In the genomic region with DNA sequence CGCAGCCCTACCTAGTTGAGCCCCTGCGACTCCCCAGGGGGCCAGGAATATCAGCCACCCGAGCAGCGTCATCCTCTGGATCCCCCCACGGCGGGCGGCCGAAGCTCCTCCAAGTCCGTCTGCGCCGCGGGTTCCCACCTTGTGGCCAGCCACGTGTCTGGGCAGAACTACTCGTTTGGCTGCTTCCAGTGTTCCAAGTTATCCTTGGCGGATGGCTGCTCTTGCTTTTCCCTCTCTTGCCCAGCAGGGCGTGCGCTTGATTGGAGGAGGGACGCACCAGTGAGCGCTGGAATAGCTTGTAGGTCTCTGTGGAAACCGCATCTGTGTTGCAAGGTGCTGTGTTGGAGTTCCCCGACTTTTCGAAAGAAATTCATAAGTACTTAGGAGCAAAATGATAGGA, we compare ENCODE assay signal across 7 mouse cellular contexts. TPM values are rescaled to one million over a fixed set of nuclear protein-coding genes. Genes with fewer than 3 reads are reported as not detected.
A peak's percentile ranks its signal among the peaks of the same experiment; 100 is the strongest.
DNase-seq lines count a peak whose midpoint lies in the region; ATAC-seq lines count a peak whose summit lies in the region.

A gene (minus strand): TSS at position 279 of the 400 bp plus-strand sequence.

- intact Hi-C loops in gastrocnemius, postnatal 14 days (cut with DNase I; ENCODE audit: low total_unique reads), result no loop called here

- peak; percentile 92 for ATAC-seq in activated CD4-positive, CD25-positive, alpha-beta regulatory T cell, adult 4 months
- peak; percentile 80 for ATAC-seq in megakaryocyte, adult 5-6 weeks (ENCODE audit: poor library complexity, severe bottlenecking)

- peak; percentile 93 for DNase-seq in embryo, embryonic 10 days (ENCODE audit: low spot score)
- peak; percentile 81 for DNase-seq in gastrocnemius, postnatal 14 days
- DNase-seq in hindlimb bud, embryonic 11.5 days (ENCODE audit: extremely low spot score, low read depth, low spot score), result peak; percentile 50
- peak; percentile 65 to 73 for DNase-seq in left cerebral cortex, adult 8-10 months (ENCODE audit: low spot score in 2 of 2)
- peak; percentile 82 to 84 for DNase-seq in right cerebral cortex, adult 2 months (ENCODE audit: low spot score in 2 of 2)

RNA-seq across cellular contexts. Expression of the gene that starts here (rescaled TPM):
- polyA plus RNA-seq in activated CD4-positive, CD25-positive, alpha-beta regulatory T cell, adult 4 months (2017; shearing (Covaris generic)), result 1 to 10 TPM; 2.7 to 4.4 TPM
- 1 to 10 TPM; 1.9 to 3.0 TPM for total RNA-seq in gastrocnemius, postnatal 14 days (2021)
- total RNA-seq in left cerebral cortex, adult 8-10 months (2022), result 1 to 10 TPM; 4.6 to 6.9 (median 6.2) TPM
- total RNA-seq in megakaryocyte, adult 5-6 weeks (2015), result 3.0 and 4.5 TPM in 2 replicates
- 3.9 and 4.3 TPM in 2 replicates for total RNA-seq in megakaryocyte, adult 5-6 weeks (2017)

Comparison
In these comparisons a context has a peak if more than half of its experiments do, and no peak if none do; other contexts are left out.
1. Peak in every context shown above with its lines: DNase-seq and ATAC-seq.